Mouse (Mus musculus) heart, adult 2 months (tissue): ENCODE measurements around the gene Tspear.

ENCODE experiments used
- CTCF ChIP-seq: fragments of 200-600 bp; IDR thresholded peaks from 2 replicates; pipeline ENCODE4 v1.8.1; 2022; ENCODE audit warnings: antibody characterized with exemption, mild to moderate bottlenecking, moderate library complexity
- POLR2A ChIP-seq: fragments of 200-500 bp; IDR thresholded peaks from 2 replicates; pipeline ENCODE4 v1.6.1; 2011; ENCODE audit warnings: mild to moderate bottlenecking, low read depth, low read length, control low read depth; ENCODE audit not compliant: insufficient read depth

- no peak for TF ChIP-seq CTCF
- TF ChIP-seq POLR2A = no peak
Observed at GRCm38 (mm10) chr10:77846503-77846902, 160.1 kb downstream of the Tspear start, which contains the start of gene Gm36176.
